Mouse (Mus musculus): ENCODE results near the gene Scgb2b12.
"Not testable (repeated sequence)": the region's sequence is repeated elsewhere in the genome, so short reads cannot be mapped to it uniquely, and the experiment has no call there.

Gene Scgb2b12

DNA sequence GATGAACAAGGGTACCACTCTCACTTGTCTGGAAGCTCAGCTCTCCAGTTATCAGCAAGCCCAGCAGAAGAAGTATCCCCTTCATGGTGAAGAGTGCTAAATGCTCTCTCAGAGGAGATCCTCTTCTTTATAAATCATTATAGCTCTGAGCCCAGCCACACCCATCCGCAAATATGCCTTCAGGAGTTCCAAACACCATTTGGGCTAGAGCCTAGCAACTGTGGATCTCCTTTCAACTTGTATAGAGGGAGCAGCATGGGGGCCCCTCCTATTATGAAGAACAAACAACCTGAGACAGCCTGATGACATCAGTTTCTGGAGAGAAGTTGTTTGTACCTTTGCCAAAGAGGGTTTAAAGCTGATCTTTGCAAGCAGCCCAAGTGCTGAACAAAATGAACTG, at the start of gene Scgb2b12:
Scgb2b12 (minus strand) TSS at position 101 of the 400 bp plus-strand sequence.
- not testable (repeated sequence) for DNase-seq

GRCm38 (mm10) chr7:32333882-32334281, 6.8 kb upstream of the Scgb2b12 start, which contains the start of gene Scgb1b12:
TSS of gene Scgb1b12 (plus strand) at chr7:32334182.
- DNase-seq: not testable (repeated sequence)

Data from thymus, postnatal 4 days (tissue).